In the genomic region with DNA sequence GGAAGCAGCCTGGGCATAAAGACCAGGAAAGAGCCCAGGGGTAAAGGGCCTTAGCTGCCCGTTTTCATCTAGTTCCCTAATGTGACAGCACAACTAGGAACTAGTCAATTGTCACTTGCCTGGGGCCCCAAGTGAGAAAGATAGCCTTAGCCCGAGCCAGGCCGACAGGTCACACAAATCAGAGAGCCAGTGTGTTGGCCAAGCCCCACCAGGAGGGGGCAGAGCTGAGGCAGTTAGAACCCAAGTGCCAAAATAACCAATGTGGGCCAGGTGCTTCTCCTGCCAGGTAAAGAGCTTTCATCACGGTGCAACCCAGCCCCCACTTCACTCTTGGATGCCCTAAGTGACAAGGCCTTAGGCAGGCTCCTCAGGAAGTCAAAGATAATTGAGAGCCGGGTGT, we compare ENCODE assay signal across 9 mouse cellular contexts.
A peak's percentile ranks its signal among the peaks of the same experiment; 100 is the strongest.
DNase-seq lines count a peak whose midpoint lies in the region; ATAC-seq lines count a peak whose summit lies in the region.
"Had no signal": no experiment of that assay in that cellular context is flagged by ENCODE, and none has a peak within 500 bp of the region (broad histone marks: within the 10 kb centered on the region; RNA-seq: fewer than 3 reads in every experiment).

No protein-coding gene starts in this region.

- 0 out of 2 replicates have a peak overlapping the region, but pooled peaks have one; percentile 15 for H3K27ac ChIP-seq in forebrain, embryonic 10.5 days
- H3K27ac ChIP-seq in forebrain, embryonic 11.5 days (ENCODE audit: low read depth, low read length): no peak overlapping the region
- H3K27ac ChIP-seq in heart, embryonic 12.5 days (ENCODE audit: poor library complexity, severe bottlenecking): no peak overlapping the region

- no peak overlapping the region for H3K4me3 ChIP-seq in forebrain, embryonic 10.5 days
- H3K4me3 ChIP-seq in forebrain, embryonic 11.5 days (ENCODE audit: low read depth, low read length): no peak overlapping the region
- no peak overlapping the region for H3K4me3 ChIP-seq in heart, embryonic 12.5 days

- H3K4me1 ChIP-seq in forebrain, embryonic 10.5 days: peaks cover 13% of the 10 kb centered on the region
- no peaks in the 10 kb centered on the region for H3K4me1 ChIP-seq in forebrain, embryonic 11.5 days (replicated peaks; ENCODE audit: control insufficient read depth, insufficient read depth, low read length)
- H3K4me1 ChIP-seq in heart, embryonic 12.5 days (replicated peaks): peaks cover 21% of the 10 kb centered on the region

- no peaks in the 10 kb centered on the region for H3K27me3 ChIP-seq in forebrain, embryonic 10.5 days (ENCODE audit: poor library complexity, severe bottlenecking)
- H3K27me3 ChIP-seq in forebrain, embryonic 11.5 days (ENCODE audit: control insufficient read depth, insufficient read depth, low read length): no peaks in the 10 kb centered on the region
- H3K27me3 ChIP-seq in heart, embryonic 12.5 days (replicated peaks): no peaks in the 10 kb centered on the region
- H3K27me3 ChIP-seq: Patski had no signal

- H3K9me3 ChIP-seq in forebrain, embryonic 10.5 days: no peaks in the 10 kb centered on the region
- H3K9me3 ChIP-seq in forebrain, embryonic 11.5 days (ENCODE audit: control insufficient read depth, low read length): no peaks in the 10 kb centered on the region
- no peaks in the 10 kb centered on the region for H3K9me3 ChIP-seq in heart, embryonic 12.5 days (replicated peaks)

- no peak for ATAC-seq in forebrain, embryonic 11.5 days (replicated peaks; ENCODE audit: low FRiP score)
- no peak for ATAC-seq in heart, embryonic 12.5 days (ENCODE audit: insufficient number of reproducible peaks, low FRiP score)
- ATAC-seq: Patski had no signal

- DNase-seq in forebrain, embryonic 10.5 days (ENCODE audit: extremely low spot score, low spot score): no peak
- no peak for DNase-seq in forebrain, embryonic 11.5 days (ENCODE audit: low spot score)
- peak; percentile 55 for DNase-seq in A20 (ENCODE audit: low read depth, low spot score)
- DNase-seq in adrenal gland, postnatal 36 days: peak; percentile 52 to 69
- DNase-seq in lung, postnatal 10 days: peak; percentile 39
- peak; percentile 15 to 25 for DNase-seq in urinary bladder, postnatal 36 days (ENCODE audit: low spot score in 2 of 2)
- no peak for DNase-seq in yolk sac, embryonic 10.5 days (ENCODE audit: low spot score)

- H3K9ac ChIP-seq in forebrain, embryonic 11.5 days (ENCODE audit: low read length): no peak overlapping the region
- no peak overlapping the region for H3K9ac ChIP-seq in heart, embryonic 12.5 days

- no peaks in the 10 kb centered on the region for H3K36me3 ChIP-seq in forebrain, embryonic 10.5 days (replicated peaks)
- no peaks in the 10 kb centered on the region for H3K36me3 ChIP-seq in forebrain, embryonic 11.5 days (ENCODE audit: control insufficient read depth, insufficient read depth, low read length)
- no peaks in the 10 kb centered on the region for H3K36me3 ChIP-seq in heart, embryonic 12.5 days

- WGBS in forebrain, embryonic 10.5 days: 54% methylated on average over 5 of the region's 5 CpGs
- 69% methylated on average over 5 of the region's 5 CpGs for WGBS in forebrain, embryonic 11.5 days
- WGBS in heart, embryonic 12.5 days: 42% methylated on average over 5 of the region's 5 CpGs

- no peak overlapping the region for H3K4me2 ChIP-seq in forebrain, embryonic 11.5 days (ENCODE audit: low read depth, low read length, severe bottlenecking)
- no peak overlapping the region for H3K4me2 ChIP-seq in heart, embryonic 12.5 days

Comparison
In these comparisons a context has a peak if more than half of its experiments do, and no peak if none do; other contexts are left out.
1. DNase-seq: peak in A20 (single experiment), adrenal gland, postnatal 36 days (2 of 2), lung, postnatal 10 days (single experiment) and urinary bladder, postnatal 36 days (2 of 2); none in forebrain, embryonic 10.5 days (single experiment), forebrain, embryonic 11.5 days (single experiment) and yolk sac, embryonic 10.5 days (single experiment).